Mouse (Mus musculus) bone marrow, adult 2 months (tissue): ENCODE data around the gene Adarb1.

ENCODE experiments used
- CTCF ChIP-seq: fragments of 200-500 bp; IDR thresholded peaks from 2 replicates; pipeline ENCODE4 v1.5.1; 2011; ENCODE audit warnings: low read length, control low read depth; ENCODE audit not compliant: control insufficient read depth, insufficient read depth
- POLR2A ChIP-seq: fragments of 200-500 bp; IDR thresholded peaks from 2 replicates; pipeline ENCODE4 v1.6.1; 2011; ENCODE audit warnings: low read depth, mild to moderate bottlenecking, control low read depth, low read length, borderline replicate concordance; ENCODE audit not compliant: control insufficient read depth

DNA sequence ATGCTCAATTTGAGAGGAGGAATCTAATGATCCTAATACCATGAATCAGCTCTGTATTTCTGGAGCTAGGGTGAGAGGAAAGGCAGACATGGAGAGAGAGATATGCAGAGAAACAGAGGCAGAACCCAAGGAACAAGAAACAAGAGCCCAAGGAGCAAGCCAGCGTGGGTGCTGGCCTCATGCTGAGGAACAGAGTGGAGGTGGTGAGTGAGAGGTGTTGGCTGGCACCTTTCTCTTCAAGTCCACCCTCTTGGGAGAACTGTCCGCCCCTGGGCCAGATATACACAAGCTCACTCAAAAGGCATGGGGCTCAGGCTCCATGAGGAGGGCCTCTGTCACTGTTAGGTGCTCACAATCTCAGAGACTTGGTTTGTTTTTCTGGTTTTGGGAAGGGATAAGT is 52.9 kb downstream of the Adarb1 start:
- TF ChIP-seq POLR2A (no peak), CTCF (no peak)
